Mouse (Mus musculus) hindbrain, postnatal 0 days (tissue): ENCODE results near the gene Tkt. TPM values are rescaled to one million over a fixed set of nuclear protein-coding genes. Genes with fewer than 3 reads are reported as not detected.
A peak's percentile ranks its signal among the peaks of the same experiment; 100 is the strongest.

Experiments used
- ATAC-seq: fragments of 200-750 bp; cut with Nextera tagmentation; 2 replicates; pipeline ENCODE4 v1.8.0; 2017; ENCODE audit warnings: mild to moderate bottlenecking, moderate TSS enrichment, moderate library complexity
- DNase-seq: peaks from one replicate; pipeline ENCODE4 v3.0.0-alpha.2; 2015; ENCODE audit warnings: low spot score
- H3K27ac ChIP-seq: fragments of 300-500 bp; sonication (generic); 2 replicates; pipeline ENCODE4 v1.5.1; 2014; ENCODE audit warnings: mild to moderate bottlenecking
- H3K27me3 ChIP-seq: fragments of 300-500 bp; sonication (generic); 2 replicates; pipeline ENCODE4 v1.6.1; 2014; ENCODE audit warnings: low read length, mixed read lengths; ENCODE audit not compliant: insufficient read depth
- H3K36me3 ChIP-seq: fragments of 300-500 bp; sonication (generic); 2 replicates; pipeline ENCODE4 v1.6.1; 2014; ENCODE audit warnings: low read length, mixed read lengths; ENCODE audit not compliant: insufficient read depth
- H3K4me1 ChIP-seq: fragments of 300-500 bp; sonication (generic); 2 replicates; pipeline ENCODE4 v1.6.1; 2014; ENCODE audit warnings: antibody characterized with exemption, low read length, mixed read lengths; ENCODE audit not compliant: insufficient read depth
- H3K4me2 ChIP-seq: fragments of 300-500 bp; sonication (generic); 2 replicates; pipeline ENCODE4 v1.6.1; 2014; ENCODE audit warnings: low read depth, mild to moderate bottlenecking, low read length, moderate library complexity, mixed read lengths
- H3K4me3 ChIP-seq: fragments of 300-500 bp; sonication (generic); 2 replicates; pipeline ENCODE4 v1.5.1; 2014; ENCODE audit warnings: low read length
- H3K9ac ChIP-seq: fragments of 300-500 bp; sonication (generic); replicated peaks from 2 replicates; pipeline ENCODE4 v1.6.1; 2014; ENCODE audit warnings: mild to moderate bottlenecking, low read length, moderate library complexity, mixed read lengths
- H3K9me3 ChIP-seq: fragments of 300-500 bp; sonication (generic); 2 replicates; pipeline ENCODE4 v1.6.1; 2016; ENCODE audit warnings: low read length, mixed read lengths
- CTCF ChIP-seq: IDR thresholded peaks from 2 replicates; pipeline ENCODE4 v1.5.1; 2016; ENCODE audit warnings: antibody characterized with exemption, control low read depth, low read depth
- WGBS: fragments of 180-500 bp; shearing (Covaris S2); extraction: QIAGEN DNeasy Blood & Tissue Kit; methylation state at CpG from one replicate; pipeline ENCODE4 v1.1.7; 2014; 5-methylcytosine and 5-hydroxymethylcytosine counted together
- polyA plus RNA-seq: library from polyadenylated mRNA; unstranded; fragments of >200 nt; fragmentation: Nextera tagmentation; extraction: Ambion mirVana; gene quantifications from 2 replicates; pipeline ENCODE4 v1.2.1, GENCODE M21; 2015
- total RNA-seq: library from RNA; depleted of rRNA; stranded (reverse); fragments of >200 nt; gene quantifications from 2 replicates; pipeline ENCODE4 v1.2.3, GENCODE M21; 2014

The Tkt gene
- total and polyA plus RNA-seq, 2 experiments from 2014 or later, result 258 to 429 TPM

DNA sequence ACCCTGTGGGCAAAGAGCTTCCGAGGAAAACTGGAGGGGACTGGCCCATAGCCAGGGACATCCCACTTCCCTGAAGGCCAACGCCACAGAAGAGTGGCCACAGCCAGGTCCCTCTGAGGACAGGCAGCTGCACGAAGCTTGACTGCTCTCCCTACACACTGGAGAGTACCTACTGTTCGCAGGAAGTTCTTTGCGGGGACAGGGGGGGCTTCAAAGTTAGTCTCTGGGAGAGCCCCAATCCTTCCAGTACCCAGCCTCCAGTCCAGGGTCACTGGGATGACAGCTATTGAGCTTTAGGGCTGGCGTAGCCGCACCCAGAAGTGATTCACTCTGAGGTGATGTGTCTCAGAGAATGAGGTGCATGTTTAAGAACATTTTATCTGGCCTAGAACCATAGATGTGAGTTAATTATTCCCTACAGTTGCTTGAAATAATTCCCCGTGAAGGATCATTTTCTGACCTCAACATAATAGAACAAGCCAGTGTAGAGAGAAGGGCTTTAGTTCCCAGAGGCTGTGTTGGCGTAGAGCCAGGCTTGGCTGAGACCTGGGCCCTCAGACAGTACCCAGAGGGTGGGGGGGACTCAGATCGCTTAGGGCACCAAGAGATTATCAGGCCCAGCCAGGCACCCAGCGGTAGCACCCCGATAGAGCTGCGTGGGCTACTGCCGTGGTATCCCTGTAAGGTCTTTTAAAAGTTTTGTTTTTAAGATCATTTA lies 13.5 kb downstream of the Tkt start:
- WGBS, result 32% methylated on average over 14 of the region's 14 CpGs
- DNase-seq, result peak; percentile 72
- Histone ChIP-seq H3K4me1 (peaks cover 6% of the 10 kb centered on the region; the same call in 1 of the 2 replicates), H3K27me3 (no peaks in the 10 kb centered on the region), H3K4me3 (no peak overlapping the region), H3K27ac (peak overlapping the region; percentile 16; the same call in 1 of the 2 replicates), H3K36me3 (peaks cover 36% of the 10 kb centered on the region), H3K4me2 (no peak overlapping the region), H3K9ac (no peak overlapping the region), H3K9me3 (no peaks in the 10 kb centered on the region)
- 0 out of 2 replicates have a peak, but pooled peaks have one; percentile 28 for ATAC-seq
- no peak for TF ChIP-seq CTCF

DNA sequence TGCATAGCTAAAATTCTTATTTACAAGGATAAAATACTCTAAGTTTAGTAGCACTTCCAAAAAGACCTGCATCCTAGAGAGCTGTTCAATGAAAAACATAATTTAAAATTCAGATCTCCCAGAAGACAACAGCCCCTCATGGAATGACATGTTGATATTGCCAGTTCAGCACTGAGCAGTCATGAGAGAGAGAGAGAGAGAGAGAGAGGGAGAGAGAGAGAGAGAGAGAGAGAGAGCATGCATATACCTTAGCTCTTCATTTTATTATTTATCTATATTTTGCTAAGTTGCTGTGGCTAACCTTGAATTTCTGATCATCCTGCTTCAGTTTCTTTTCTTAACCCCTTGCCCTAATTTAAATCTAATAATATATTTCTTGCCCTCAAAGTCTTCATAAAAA lies 14.2 kb downstream of the Tkt start:
- TF ChIP-seq CTCF, result no peak
- no peak overlapping the region for H3K4me2 ChIP-seq
- H3K4me1 ChIP-seq, result peaks cover 6% of the 10 kb centered on the region; the same call in 1 of the 2 replicates
- DNase-seq (no peak), ATAC-seq (no peak)
- peaks cover 43% of the 10 kb centered on the region for H3K36me3 ChIP-seq
- H3K27ac ChIP-seq, result no peak overlapping the region
- no peak overlapping the region for H3K9ac ChIP-seq
- H3K9me3 ChIP-seq, result no peaks in the 10 kb centered on the region
- no peak overlapping the region for H3K4me3 ChIP-seq
- no peaks in the 10 kb centered on the region for H3K27me3 ChIP-seq

DNA sequence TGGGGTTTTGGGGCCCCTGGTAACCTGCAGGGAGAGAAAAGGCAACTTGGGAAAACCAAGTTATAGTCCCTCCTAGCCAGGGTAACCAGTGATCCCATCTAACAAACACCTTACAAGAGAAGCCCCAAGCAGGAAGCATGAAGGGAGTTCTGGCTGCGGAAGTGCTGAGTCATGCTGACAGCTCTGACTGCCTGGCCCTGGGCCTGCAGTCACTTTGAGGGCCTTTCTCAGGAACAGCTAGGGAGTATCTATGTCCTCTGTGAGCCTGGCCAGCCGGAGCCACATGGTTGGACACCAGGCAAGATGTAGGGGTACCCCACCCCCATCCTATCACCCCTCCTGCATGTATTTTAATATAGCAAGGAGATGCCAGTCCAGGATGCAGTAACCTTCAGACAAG lies 16.3 kb downstream of the Tkt start:
- no peak overlapping the region for H3K27ac ChIP-seq
- no peak for TF ChIP-seq CTCF
- no peaks in the 10 kb centered on the region for H3K9me3 ChIP-seq
- H3K4me2 ChIP-seq, result no peak overlapping the region
- no peak for ATAC-seq
- no peak overlapping the region for H3K9ac ChIP-seq
- no peak overlapping the region for H3K4me3 ChIP-seq
- peaks cover 6% of the 10 kb centered on the region; the same call in 1 of the 2 replicates for H3K4me1 ChIP-seq
- no peaks in the 10 kb centered on the region for H3K27me3 ChIP-seq
- peaks cover 63% of the 10 kb centered on the region for H3K36me3 ChIP-seq
- no peak for DNase-seq
- WGBS, result 83% methylated on average over 2 of the region's 2 CpGs

DNA sequence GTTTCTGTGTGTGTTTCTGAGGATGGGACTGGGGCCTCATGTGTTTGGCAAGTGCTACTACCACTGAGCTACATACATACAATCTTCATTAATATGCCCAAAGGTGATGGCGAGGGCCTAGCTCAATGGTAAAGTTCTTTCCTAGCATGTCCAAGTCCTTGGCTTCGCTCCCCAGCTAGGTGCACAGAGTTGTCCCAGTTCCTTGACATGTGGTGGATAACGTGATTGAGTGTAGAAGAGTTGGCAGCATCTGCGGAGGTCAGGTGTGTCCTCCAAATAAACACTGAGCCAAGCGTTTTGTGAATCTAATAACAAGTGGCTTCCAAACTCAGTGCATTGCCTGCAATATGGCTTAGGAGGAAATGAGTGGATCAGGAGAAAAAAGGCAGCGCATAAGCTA lies 18.2 kb downstream of the Tkt start:
- Histone ChIP-seq H3K27me3 (no peaks in the 10 kb centered on the region), H3K36me3 (peaks cover 68% of the 10 kb centered on the region), H3K4me3 (no peak overlapping the region), H3K9ac (no peak overlapping the region), H3K27ac (no peak overlapping the region), H3K9me3 (no peaks in the 10 kb centered on the region), H3K4me2 (no peak overlapping the region), H3K4me1 (peaks cover 6% of the 10 kb centered on the region; the same call in 1 of the 2 replicates)
- TF ChIP-seq CTCF, result no peak
- DNase-seq, result no peak
- no peak for ATAC-seq
- 83% methylated on average over 6 of the region's 6 CpGs for WGBS

DNA sequence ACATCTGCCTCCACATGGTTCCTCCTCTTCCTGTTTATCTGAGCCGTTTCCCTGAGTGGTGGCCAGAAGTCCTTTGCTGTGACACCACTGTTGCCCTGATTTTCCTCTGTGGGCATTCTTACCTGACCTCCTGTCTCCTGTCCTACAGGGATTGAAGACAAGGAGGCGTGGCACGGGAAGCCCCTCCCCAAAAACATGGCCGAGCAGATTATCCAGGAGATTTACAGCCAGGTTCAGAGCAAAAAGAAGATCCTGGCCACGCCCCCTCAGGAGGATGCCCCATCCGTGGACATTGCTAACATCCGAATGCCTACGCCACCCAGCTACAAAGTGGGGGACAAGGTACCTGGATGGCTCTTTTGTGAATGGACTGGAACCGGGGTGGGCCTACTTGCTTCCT lies 19.9 kb downstream of the Tkt start:
- Histone ChIP-seq H3K9ac (no peak overlapping the region), H3K27ac (no peak overlapping the region), H3K4me1 (no peaks in the 10 kb centered on the region), H3K36me3 (peaks cover 83% of the 10 kb centered on the region), H3K4me3 (no peak overlapping the region), H3K4me2 (no peak overlapping the region), H3K9me3 (no peaks in the 10 kb centered on the region), H3K27me3 (no peaks in the 10 kb centered on the region)
- no peak for DNase-seq
- no peak for ATAC-seq
- whole genome bisulfite sequencing, result 92% methylated on average over 9 of the region's 9 CpGs
- TF ChIP-seq CTCF, result no peak

DNA sequence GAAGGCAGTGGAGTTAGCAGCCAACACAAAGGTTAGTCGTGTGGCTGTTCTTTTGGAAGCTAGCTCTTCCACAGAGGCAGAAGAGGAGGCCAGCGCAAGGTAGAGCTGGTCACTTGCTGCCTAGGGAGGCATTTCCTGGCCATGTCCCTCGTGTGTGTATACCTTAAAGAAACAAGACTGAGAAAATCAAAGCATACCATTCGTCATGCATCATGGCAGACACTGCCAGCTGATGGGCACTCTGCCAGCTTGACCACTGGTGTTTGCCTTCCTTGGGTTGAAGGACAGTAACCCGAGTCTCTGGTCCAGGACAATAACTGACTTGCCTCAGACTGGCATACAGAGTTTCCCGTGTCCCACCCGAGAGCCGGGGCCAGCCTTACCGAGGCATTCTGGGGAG lies 22.1 kb downstream of the Tkt start:
- Histone ChIP-seq H3K4me2 (no peak overlapping the region), H3K36me3 (peaks cover 84% of the 10 kb centered on the region), H3K9me3 (no peaks in the 10 kb centered on the region), H3K4me3 (no peak overlapping the region), H3K4me1 (no peaks in the 10 kb centered on the region), H3K27ac (no peak overlapping the region), H3K9ac (no peak overlapping the region), H3K27me3 (no peaks in the 10 kb centered on the region)
- no peak for TF ChIP-seq CTCF
- ATAC-seq (no peak), DNase-seq (no peak)
- WGBS, result 60% methylated on average over 9 of the region's 9 CpGs

DNA sequence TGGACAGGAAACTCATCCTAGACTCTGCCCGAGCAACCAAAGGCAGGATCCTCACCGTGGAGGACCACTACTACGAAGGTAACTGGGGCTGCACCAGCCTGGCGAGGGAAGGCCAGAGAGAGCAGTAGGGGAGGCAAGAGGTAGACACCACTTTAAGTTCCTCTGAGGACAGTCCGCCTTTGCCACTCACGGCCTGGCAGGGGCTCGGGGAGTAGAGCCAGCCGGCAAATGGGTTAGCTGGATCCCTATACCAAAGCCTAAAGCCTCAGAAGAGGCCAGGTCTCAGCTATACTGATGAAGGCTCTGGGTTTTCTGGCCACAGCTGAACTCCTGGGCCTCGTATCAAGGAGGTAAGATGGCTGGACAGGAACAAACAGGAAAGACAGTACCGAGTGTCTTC lies 24.1 kb downstream of the Tkt start:
- DNase-seq (no peak), ATAC-seq (no peak)
- H3K9me3 ChIP-seq, result no peaks in the 10 kb centered on the region
- no peak overlapping the region for H3K9ac ChIP-seq
- no peaks in the 10 kb centered on the region for H3K27me3 ChIP-seq
- no peaks in the 10 kb centered on the region for H3K4me1 ChIP-seq
- no peak for TF ChIP-seq CTCF
- H3K4me2 ChIP-seq, result no peak overlapping the region
- H3K27ac ChIP-seq, result no peak overlapping the region
- WGBS, result 92% methylated on average over 10 of the region's 10 CpGs
- no peak overlapping the region for H3K4me3 ChIP-seq
- peaks cover 73% of the 10 kb centered on the region for H3K36me3 ChIP-seq
